Mouse (Mus musculus) left cerebral cortex, adult 2 months (tissue): ENCODE data around the gene Cdk18. TPM values are rescaled to one million over a fixed set of nuclear protein-coding genes. Genes with fewer than 3 reads are reported as not detected.

Experiments used
- DNase-seq, 2 experiments: peaks; one replicate each; pipeline ENCODE4 v3.0.0; 2021 to 2022; ENCODE audit warnings: low spot score in 2 of 2, mixed read lengths in 1 of 2; ENCODE audit errors: extremely low spot score in 1 of 2
- H3K27ac ChIP-seq: fragments of 200-600 bp; 2 replicates; pipeline ENCODE4 v1.8.1; 2022
- H3K4me3 ChIP-seq: fragments of 200-600 bp; 2 replicates; pipeline ENCODE4 v1.8.1; 2022
- CTCF ChIP-seq: fragments of 200-600 bp; IDR thresholded peaks from 2 replicates; pipeline ENCODE4 v1.8.1; 2022; ENCODE audit warnings: antibody characterized with exemption, mild to moderate bottlenecking, moderate library complexity
- intact Hi-C: fragments of 180-260 bp; cut with DNase I; formaldehyde crosslinking; loops from one replicate; pipeline ENCODE4 v1.15.1; 2025
- total RNA-seq, 2 experiments: library from RNA; stranded (reverse); gene quantifications; 2 replicates each; pipeline ENCODE4 v1.2.3; 2021

The Cdk18 gene
- total RNA-seq, 2 experiments from 2014 or later: 27.9 to 33.2 TPM

- intact Hi-C loops: no loop called here
- no peak overlapping the region for H3K27ac ChIP-seq
- TF ChIP-seq CTCF: no peak
- DNase-seq: no peak
- no peak overlapping the region for H3K4me3 ChIP-seq
Measured at GRCm38 (mm10) chr1:132144837-132145236, 5.4 kb upstream of the Cdk18 start.

- peak; percentile 56 for DNase-seq
- Histone ChIP-seq H3K4me3 (no peak overlapping the region), H3K27ac (peak overlapping the region; percentile 77)
- intact Hi-C loops: no loop called here
- TF ChIP-seq CTCF: no peak; the same call in 1 of the 2 replicates
Measured at GRCm38 (mm10) chr1:132144223-132144622, 4.7 kb upstream of the Cdk18 start.

DNA sequence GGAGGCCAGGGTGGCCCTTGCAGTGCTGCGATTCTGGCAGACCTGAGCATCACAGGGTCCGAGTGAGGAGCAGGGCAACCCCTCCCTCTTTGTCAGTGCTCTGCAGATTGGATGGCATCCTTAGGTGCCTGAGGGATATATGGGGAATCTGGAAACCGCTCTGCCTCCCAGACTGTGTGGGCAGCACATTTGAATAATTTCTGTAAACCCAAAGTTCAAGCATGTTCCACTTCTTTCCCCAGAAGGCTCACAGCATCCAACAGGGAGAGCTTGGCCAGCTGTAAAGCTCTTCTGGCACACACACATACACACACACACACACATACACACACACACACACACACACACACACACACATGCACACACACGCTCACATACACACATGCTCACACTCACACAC is 4.2 kb upstream of the Cdk18 start:
- intact Hi-C loops: no loop called here
- no peak for DNase-seq
- Histone ChIP-seq H3K27ac (peak overlapping the region; percentile 64; the same call in 1 of the 2 replicates), H3K4me3 (no peak overlapping the region)
- TF ChIP-seq CTCF: no peak

DNA sequence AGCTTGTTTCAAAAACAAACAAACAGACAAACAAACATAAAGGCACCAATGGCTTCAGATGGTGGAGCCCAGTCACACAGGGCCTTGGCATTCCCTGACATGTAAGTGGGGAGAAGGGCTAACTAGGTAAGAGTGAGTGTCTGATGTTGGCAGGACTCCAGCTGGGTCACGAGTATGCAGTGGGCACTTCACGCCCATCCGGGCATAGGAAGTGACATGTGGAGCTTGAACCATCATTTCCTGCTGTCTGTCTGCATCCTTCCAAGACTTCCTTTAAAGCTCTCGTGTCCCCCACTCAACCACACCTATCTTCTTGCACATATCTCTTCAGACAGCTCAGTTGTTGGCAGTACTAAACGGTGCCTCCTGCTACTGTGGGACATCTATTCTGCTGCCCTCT is 3.6 kb upstream of the Cdk18 start:
- Histone ChIP-seq H3K4me3 (no peak overlapping the region), H3K27ac (peak overlapping the region; percentile 64; the same call in 1 of the 2 replicates)
- TF ChIP-seq CTCF: no peak
- DNase-seq: no peak
- intact Hi-C loops: no loop called here

GRCm38 (mm10) chr1:132141753-132142152 is 2.3 kb upstream of the Cdk18 start:
- DNase-seq: no peak
- no peak for TF ChIP-seq CTCF
- intact Hi-C loops: no loop called here
- no peak overlapping the region for H3K4me3 ChIP-seq
- H3K27ac ChIP-seq: no peak overlapping the region

DNA sequence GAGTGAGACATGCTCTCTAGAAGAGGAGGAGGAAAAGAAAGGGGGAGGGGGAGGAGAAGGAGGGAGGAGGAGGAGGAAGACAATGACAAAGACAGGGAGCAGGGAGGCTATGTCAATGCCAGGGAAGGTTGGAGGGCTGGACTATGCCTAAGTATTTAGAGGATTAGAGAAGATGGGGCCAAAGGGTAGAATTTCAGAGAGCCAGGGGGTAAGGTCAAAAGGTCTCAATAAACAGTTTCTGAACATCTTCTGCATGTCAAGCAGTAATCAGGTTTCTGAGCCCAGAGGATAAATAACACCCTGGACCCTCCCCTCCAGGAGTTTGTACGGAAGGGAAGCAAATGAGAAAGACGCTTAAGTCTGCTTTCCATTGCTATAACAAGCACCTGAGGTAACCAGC is 1.7 kb upstream of the Cdk18 start:
- H3K27ac ChIP-seq: no peak overlapping the region
- intact Hi-C loops: no loop called here
- no peak for DNase-seq
- H3K4me3 ChIP-seq: no peak overlapping the region
- TF ChIP-seq CTCF: no peak

- no peak for TF ChIP-seq CTCF
- no peak overlapping the region for H3K4me3 ChIP-seq
- no peak for DNase-seq
- H3K27ac ChIP-seq: no peak overlapping the region
- intact Hi-C loops: no loop called here
Measured at GRCm38 (mm10) chr1:132140574-132140973, 1.1 kb upstream of the Cdk18 start.

DNA sequence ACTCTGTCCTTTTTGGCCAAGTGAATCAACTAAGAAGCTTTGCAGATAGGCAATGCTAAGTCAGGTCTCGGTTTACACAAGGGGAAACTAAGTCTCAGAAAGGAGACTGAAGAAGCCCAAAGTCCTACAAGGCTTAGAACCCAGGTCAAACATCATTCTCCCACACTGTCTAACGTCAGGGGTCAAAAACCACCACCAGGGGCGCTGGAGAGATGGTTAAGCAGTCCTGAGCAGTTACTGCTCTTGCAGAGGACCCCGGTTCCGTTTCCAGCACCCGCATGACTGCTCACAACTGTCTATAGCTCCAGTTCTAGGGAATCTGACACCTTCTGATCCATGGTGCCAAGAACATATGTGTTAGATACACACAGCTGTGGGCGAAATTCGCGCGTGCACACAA is 687 bp upstream of the Cdk18 start:
- intact Hi-C loops: no loop called here
- TF ChIP-seq CTCF: peak; percentile 53
- no peak for DNase-seq
- H3K27ac ChIP-seq: no peak overlapping the region
- H3K4me3 ChIP-seq: no peak overlapping the region

GRCm38 (mm10) chr1:132138576-132139415 is 688 bp downstream of the Cdk18 start:
- intact Hi-C loops: no loop called here
- DNase-seq: no peak
- peak overlapping the region; percentile 42 for H3K27ac ChIP-seq
- H3K4me3 ChIP-seq: peak overlapping the region; percentile 75
- TF ChIP-seq CTCF: no peak

DNA sequence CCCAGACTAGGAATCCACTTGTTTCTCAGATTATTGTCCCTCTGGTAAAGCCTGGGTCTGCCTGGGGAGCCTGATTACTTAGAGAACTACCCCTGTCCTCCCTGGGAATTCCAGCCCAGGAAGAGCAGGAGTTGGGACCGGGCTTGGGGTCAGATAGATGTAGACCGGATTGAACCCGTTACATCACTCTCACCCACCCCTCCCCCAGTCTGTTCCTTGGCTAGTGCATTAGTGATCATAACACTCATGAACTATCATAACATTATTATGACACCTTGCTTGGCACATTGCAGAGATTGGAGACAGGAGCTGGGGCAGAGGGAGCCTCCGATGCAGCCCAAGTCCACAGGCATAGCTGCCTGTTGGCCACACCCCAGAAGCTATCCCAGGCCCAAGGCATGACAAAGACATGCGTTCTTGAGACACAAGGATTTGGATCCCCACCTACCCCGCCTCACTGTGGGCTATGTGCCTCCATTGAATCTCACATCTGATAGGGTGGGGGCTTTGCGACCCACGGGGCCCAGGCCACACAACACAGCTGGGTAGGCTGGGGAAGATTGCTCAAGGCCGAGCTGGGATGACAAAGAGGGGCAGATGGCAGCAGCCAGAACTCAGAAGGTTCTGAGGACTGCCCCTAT is 1.4 kb downstream of the Cdk18 start:
- DNase-seq: no peak
- H3K4me3 ChIP-seq: peak overlapping the region; percentile 75
- intact Hi-C loops: no loop called here
- H3K27ac ChIP-seq: peak overlapping the region; percentile 42; the same call in 1 of the 2 replicates
- TF ChIP-seq CTCF: no peak

- Histone ChIP-seq H3K4me3 (no peak overlapping the region), H3K27ac (no peak overlapping the region)
- intact Hi-C loops: no loop called here
- DNase-seq: no peak
- no peak for TF ChIP-seq CTCF
Measured at GRCm38 (mm10) chr1:132136847-132137246, 2.6 kb downstream of the Cdk18 start.

- no peak for TF ChIP-seq CTCF
- DNase-seq: no peak
- Histone ChIP-seq H3K4me3 (no peak overlapping the region), H3K27ac (no peak overlapping the region)
- intact Hi-C loops: no loop called here
Measured at GRCm38 (mm10) chr1:132135631-132136030, 3.9 kb downstream of the Cdk18 start.
